Mouse (Mus musculus) cerebellum, adult 2 months (tissue): ENCODE results near the gene Rmi2. TPM values are rescaled to one million over a fixed set of nuclear protein-coding genes. Genes with fewer than 3 reads are reported as not detected.

Experiments
- DNase-seq, 2 experiments: peaks; one replicate each; pipeline ENCODE4 v3.0.0; 2021
- H3K27ac ChIP-seq: fragments of 200-500 bp; 2 replicates; pipeline ENCODE4 v1.5.1; 2012; ENCODE audit warnings: low read length, control low read depth, inconsistent platforms; ENCODE audit not compliant: insufficient read depth
- H3K27me3 ChIP-seq: fragments of 200-500 bp; 2 replicates; pipeline ENCODE4 v1.6.1; 2012; ENCODE audit warnings: inconsistent platforms, mild to moderate bottlenecking, low read length, moderate library complexity; ENCODE audit not compliant: control insufficient read depth, insufficient read depth
- H3K4me1 ChIP-seq: fragments of 200-500 bp; 2 replicates; pipeline ENCODE4 v1.6.1; 2011; ENCODE audit warnings: low read length; ENCODE audit not compliant: control insufficient read depth, insufficient read depth
- H3K4me3 ChIP-seq: fragments of 200-500 bp; replicated peaks from 2 replicates; pipeline ENCODE3; 2011; ENCODE audit warnings: mild to moderate bottlenecking, low read depth, low read length, control low read depth; ENCODE audit not compliant: insufficient read depth
- CTCF ChIP-seq: fragments of 200-500 bp; IDR thresholded peaks from 2 replicates; pipeline ENCODE4 v1.5.1; 2011; ENCODE audit warnings: low read depth, mild to moderate bottlenecking, control low read depth, low read length, moderate library complexity, borderline replicate concordance; ENCODE audit not compliant: insufficient read depth
- POLR2A ChIP-seq: fragments of 200-500 bp; IDR thresholded peaks from 2 replicates; pipeline ENCODE4 v1.6.1; 2011; ENCODE audit warnings: low read length, control low read depth, borderline replicate concordance; ENCODE audit not compliant: insufficient read depth
- WGBS: fragments of 180-500 bp; shearing (Covaris S2); methylation state at CpG from one replicate; pipeline ENCODE4 v1.1.7; 2018; 5-methylcytosine and 5-hydroxymethylcytosine counted together
- polyA plus RNA-seq: library from polyadenylated mRNA; depleted of rRNA; stranded (reverse); fragments of >200 nt; gene quantifications from 2 replicates; pipeline ENCODE4 v1.2.3, GENCODE M21; 2012

Gene Rmi2
- polyA plus RNA-seq, 1 experiment, result 0.52 TPM

DNA sequence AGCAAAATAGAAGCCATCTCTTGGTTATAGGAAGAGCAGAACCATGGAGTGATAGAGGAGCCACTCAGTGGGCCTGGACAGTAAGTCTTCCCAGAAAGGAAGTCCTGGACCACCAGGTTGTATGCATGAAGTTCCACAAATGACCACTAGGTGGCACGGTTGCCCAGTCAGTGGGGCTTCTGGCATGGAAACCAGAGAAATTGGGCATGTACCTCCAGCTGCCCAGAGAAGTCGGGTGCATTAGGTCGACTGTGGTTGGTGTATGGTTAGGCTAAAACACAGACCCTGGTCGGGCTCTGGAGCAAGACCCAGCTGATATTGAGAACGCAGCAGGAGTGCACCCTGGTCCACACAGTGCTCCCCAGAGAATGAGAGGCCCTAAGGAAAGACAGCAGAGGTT is 38.8 kb downstream of the Rmi2 start:
- H3K27me3 ChIP-seq, result no peaks in the 10 kb centered on the region
- TF ChIP-seq CTCF, result peak; percentile 99
- TF ChIP-seq POLR2A, result no peak
- peak; percentile 74 to 87 for DNase-seq
- H3K4me1 ChIP-seq, result no peaks in the 10 kb centered on the region
- H3K27ac ChIP-seq, result no peak overlapping the region
- 2% methylated on average over 5 of the region's 5 CpGs for WGBS
- no peak overlapping the region for H3K4me3 ChIP-seq

DNA sequence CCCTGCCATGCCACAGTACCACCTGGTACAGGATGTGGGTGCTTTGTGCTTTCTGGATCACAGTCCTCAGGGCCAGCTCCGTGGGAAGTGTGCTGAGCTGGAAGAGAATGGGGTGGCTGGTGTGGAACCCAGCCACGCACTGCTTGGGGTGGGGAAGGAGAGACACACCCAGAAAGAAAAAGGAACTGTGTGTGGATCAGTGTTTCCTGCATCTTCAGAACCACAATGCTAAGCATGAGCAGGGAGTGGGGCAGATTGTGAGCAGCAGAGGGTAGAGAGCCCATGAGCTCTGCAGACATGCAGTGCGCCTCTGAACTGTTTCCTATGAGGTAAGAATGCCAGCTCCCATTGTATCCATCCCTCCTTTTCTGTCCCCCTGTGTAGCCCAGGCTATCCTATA is 43.4 kb downstream of the Rmi2 start:
- WGBS, result 75% methylated on average over 3 of the region's 3 CpGs
- Histone ChIP-seq H3K27ac (no peak overlapping the region), H3K27me3 (no peaks in the 10 kb centered on the region), H3K4me1 (no peaks in the 10 kb centered on the region), H3K4me3 (no peak overlapping the region)
- TF ChIP-seq CTCF (no peak), POLR2A (no peak)
- DNase-seq, result no peak

DNA sequence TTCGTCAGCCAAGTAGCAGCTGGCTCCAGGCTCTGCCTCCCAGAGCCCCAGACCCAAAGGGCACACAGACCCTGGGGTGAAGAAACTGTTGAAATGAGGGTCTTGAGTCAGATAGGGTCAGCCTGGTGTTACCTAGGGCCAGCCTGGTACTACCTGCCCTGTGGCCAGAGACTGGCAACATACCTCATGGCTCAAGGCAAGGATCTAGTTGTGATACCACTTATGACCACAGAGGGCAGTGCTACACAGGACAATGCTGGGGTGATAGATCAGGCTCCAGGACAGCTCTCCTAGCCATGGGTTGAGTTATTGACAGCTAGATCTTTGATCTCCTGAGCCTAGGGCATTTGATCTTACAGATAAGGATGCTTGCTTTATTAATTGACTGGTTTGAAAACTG is 44.6 kb downstream of the Rmi2 start:
- no peaks in the 10 kb centered on the region for H3K4me1 ChIP-seq
- no peak for TF ChIP-seq POLR2A
- peak; percentile 86 for TF ChIP-seq CTCF
- no peaks in the 10 kb centered on the region for H3K27me3 ChIP-seq
- no peak overlapping the region for H3K27ac ChIP-seq
- DNase-seq, result peak; percentile 43 to 64
- no peak overlapping the region for H3K4me3 ChIP-seq
- 93% methylated on average over 1 of the region's 1 CpGs for WGBS

DNA sequence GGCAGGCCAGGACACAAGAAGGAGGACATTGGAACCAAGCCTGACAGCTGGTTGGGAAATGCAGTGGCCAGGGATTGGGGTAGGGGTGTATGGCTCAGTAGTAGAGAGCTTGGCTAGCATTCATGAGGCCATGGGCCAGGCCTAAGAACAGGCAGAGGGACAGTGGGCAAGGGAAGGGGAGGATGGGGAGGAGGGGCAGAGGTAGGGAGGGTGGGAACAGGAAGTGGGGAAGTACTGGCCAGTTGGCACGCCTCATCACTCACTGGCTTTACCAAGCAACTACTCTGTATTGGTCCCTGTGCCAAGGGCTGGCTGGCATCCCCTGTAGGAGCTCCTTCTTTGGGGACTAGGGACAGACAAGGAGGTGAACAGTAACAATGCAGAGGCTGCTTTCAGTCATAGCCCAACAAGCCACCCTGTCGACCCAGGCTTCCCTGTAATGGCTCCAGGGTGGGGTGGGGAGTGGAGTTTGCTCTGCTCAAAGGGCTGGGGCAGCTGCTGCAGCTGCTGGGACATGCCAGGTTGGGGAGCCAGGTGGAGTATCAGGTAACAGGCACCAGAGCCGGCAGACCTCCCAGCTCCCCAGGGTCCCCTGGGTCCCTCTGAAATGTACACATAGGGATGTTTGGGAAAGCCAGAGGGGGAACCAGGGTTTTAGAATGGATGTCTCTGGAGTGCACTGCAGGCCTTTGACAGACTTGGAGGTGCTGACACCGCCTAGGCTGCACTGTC is 46.5 kb downstream of the Rmi2 start:
- WGBS, result 46% methylated on average over 4 of the region's 4 CpGs
- H3K4me3 ChIP-seq, result no peak overlapping the region
- no peak overlapping the region for H3K27ac ChIP-seq
- no peaks in the 10 kb centered on the region for H3K27me3 ChIP-seq
- no peak for DNase-seq
- peaks cover 4% of the 10 kb centered on the region; the same call in 1 of the 2 replicates for H3K4me1 ChIP-seq
- TF ChIP-seq POLR2A, result no peak
- TF ChIP-seq CTCF, result no peak

DNA sequence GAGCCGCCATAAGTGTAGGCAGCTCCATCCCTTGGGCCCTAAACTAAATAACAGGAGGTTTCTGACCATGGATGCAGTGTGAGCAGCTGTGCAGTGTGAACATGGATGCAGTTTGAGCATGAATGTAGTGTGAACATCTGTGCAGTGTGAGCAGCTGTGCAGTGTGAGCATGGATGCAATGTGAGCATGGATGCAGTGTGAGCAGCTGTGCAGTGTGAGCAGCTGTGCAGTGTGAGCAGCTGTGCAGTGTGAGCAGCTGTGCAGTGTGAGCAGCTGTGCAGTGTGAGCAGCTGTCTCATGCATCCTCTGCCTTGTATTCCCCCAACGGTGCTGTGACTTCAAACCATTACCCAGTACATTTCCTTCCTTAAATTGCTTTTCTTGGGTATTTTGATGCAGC is 52.6 kb downstream of the Rmi2 start:
- Histone ChIP-seq H3K4me1 (peaks cover 4% of the 10 kb centered on the region; the same call in 1 of the 2 replicates), H3K27ac (no peak overlapping the region), H3K4me3 (no peak overlapping the region), H3K27me3 (no peaks in the 10 kb centered on the region)
- WGBS, result 87% methylated on average over 2 of the region's 2 CpGs
- no peak for TF ChIP-seq CTCF
- no peak for TF ChIP-seq POLR2A
- DNase-seq, result no peak

DNA sequence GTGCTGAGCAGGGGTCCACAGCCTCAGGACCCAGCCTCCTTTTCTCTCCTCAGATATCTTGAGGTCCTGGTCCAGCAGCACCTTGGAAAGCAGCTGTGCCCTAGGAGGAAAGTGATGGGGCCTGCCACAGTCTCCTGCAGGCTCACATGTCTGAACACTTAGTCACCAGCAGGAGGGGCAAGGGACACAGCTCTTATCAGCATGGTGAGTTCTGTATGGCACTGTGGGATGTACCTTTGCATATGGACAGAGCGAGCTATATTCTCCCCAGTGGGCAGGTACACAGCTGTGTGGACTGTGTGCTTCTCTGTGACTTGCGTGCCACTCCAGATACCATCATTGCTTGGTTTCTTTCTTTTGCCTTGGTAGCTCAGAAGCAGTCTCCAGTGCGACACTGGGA is 55.5 kb downstream of the Rmi2 start:
- 95% methylated on average over 3 of the region's 3 CpGs for WGBS
- H3K27ac ChIP-seq, result no peak overlapping the region
- H3K4me1 ChIP-seq, result peaks cover 4% of the 10 kb centered on the region; the same call in 1 of the 2 replicates
- DNase-seq, result no peak
- H3K4me3 ChIP-seq, result no peak overlapping the region
- peak; percentile 17; the same call in 1 of the 2 replicates for TF ChIP-seq CTCF
- no peak for TF ChIP-seq POLR2A
- H3K27me3 ChIP-seq, result no peaks in the 10 kb centered on the region

DNA sequence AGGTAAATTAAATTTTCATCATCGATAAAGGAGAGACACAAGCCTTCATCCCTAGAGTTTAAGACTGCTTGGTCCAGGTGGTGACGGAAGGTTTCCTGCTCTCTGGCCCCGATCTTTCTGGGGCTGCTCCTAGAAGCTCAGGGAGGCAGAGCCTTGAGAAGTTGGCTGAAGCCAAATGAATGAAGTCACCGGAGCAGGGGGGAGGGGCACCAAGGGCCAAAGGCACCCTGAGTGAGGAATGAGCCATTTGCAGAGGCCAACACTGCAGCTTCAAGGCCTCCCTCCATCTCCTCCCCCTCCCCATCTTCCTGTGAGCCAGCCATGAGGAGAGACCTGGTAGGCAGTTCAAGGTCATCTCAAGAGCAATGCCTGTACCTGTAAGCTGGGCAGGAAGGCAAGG is 58.3 kb downstream of the Rmi2 start:
- no peak overlapping the region for H3K27ac ChIP-seq
- WGBS, result 80% methylated on average over 4 of the region's 4 CpGs
- no peaks in the 10 kb centered on the region for H3K27me3 ChIP-seq
- H3K4me1 ChIP-seq, result no peaks in the 10 kb centered on the region
- DNase-seq, result no peak
- no peak overlapping the region for H3K4me3 ChIP-seq
- TF ChIP-seq CTCF (no peak), POLR2A (no peak)

DNA sequence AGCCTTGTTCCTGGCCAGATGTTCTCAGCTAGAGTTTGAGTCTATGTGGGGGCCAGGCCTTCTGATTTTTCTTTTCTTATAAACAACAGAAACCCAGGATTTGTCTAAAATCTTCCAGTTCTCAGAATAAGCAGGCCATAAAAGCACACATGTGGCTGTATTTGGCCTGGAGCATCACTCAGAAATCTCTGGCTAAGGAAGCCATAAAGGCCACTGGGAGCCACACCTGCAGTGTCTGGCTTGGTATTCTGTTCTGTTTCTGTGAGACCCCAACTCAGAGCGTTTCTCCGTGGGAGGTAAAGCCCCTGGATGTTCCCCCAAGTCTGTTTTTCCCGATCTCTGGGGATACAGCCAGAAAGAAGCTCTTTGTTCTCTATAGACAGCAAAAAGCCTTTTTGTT is 61.0 kb downstream of the Rmi2 start:
- Histone ChIP-seq H3K27ac (no peak overlapping the region), H3K4me3 (no peak overlapping the region), H3K27me3 (no peaks in the 10 kb centered on the region), H3K4me1 (no peaks in the 10 kb centered on the region; the same call in 1 of the 2 replicates)
- DNase-seq, result no peak
- 69% methylated on average over 3 of the region's 3 CpGs for WGBS
- TF ChIP-seq CTCF (no peak), POLR2A (no peak)

DNA sequence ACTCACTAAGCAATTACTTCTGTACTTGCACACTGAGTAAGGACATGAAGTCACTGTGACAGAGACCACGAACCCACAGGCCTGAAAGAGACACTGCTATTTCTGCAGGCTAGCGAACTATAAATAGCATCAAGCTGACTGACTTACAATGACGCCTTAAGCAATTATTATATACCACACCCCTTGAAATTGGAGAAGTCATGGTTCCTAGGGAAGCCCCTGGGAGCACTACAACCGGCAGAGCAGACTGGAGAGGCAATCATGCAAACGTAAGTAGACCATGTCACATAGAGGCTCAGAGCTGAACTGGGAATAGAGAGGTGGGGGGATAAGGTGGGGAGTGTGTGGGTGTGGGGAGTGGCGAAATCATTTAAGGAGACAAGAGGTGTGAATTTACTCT is 62.5 kb downstream of the Rmi2 start:
- Histone ChIP-seq H3K4me3 (no peak overlapping the region), H3K4me1 (no peaks in the 10 kb centered on the region; the same call in 1 of the 2 replicates), H3K27me3 (no peaks in the 10 kb centered on the region), H3K27ac (no peak overlapping the region)
- no peak for TF ChIP-seq CTCF
- TF ChIP-seq POLR2A, result no peak
- WGBS, result 44% methylated on average over 6 of the region's 6 CpGs
- DNase-seq, result no peak
